Mouse (Mus musculus) layer of hippocampus, adult 9-11 months (tissue): Measurements from ENCODE around the gene Aff3.

Experiments
- DNase-seq: peaks from one replicate; pipeline ENCODE4 v3.0.0; 2022

Gene Aff3

GRCm38 (mm10) chr1:38428708-38429683 is 235.8 kb downstream of the Aff3 start:
- DNase-seq = peak; percentile 79

DNA sequence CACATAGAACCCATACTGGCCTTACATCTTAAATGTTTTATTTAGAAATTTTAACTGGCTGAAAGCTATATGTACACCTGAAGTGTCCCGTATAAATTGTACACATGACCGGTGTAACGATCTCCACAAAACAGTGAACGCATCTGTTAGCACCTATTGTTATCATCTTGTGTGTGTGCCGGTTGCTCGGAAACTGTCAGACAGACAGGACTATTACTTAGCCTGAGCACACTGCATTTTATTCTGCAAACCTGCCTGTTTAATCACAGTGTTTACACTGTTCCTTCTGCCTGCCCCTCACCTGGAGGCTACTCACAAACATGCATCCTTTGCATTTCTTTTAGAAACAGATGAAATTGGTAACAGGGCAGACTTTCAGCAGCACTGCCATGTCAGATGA is 241.8 kb downstream of the Aff3 start:
- no peak for DNase-seq

DNA sequence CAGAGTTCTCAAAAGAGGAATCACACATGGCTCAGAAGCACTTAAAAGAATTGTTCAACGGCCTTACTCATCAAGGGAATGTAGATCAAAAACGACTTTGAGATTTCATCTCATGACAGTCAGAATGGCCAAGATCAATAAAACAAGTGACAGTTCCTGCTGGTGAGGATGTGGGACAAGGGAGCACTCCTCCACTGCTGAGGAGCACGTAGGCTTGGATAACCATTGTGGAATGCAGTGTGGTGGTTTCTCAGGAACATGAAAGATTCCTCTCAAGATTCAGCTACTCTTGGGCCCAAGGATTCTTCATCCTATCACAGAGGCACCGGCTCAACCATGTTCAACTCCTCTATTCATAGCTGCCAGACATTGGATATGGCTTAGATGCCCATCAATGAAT is 245.4 kb downstream of the Aff3 start:
- no peak for DNase-seq

DNA sequence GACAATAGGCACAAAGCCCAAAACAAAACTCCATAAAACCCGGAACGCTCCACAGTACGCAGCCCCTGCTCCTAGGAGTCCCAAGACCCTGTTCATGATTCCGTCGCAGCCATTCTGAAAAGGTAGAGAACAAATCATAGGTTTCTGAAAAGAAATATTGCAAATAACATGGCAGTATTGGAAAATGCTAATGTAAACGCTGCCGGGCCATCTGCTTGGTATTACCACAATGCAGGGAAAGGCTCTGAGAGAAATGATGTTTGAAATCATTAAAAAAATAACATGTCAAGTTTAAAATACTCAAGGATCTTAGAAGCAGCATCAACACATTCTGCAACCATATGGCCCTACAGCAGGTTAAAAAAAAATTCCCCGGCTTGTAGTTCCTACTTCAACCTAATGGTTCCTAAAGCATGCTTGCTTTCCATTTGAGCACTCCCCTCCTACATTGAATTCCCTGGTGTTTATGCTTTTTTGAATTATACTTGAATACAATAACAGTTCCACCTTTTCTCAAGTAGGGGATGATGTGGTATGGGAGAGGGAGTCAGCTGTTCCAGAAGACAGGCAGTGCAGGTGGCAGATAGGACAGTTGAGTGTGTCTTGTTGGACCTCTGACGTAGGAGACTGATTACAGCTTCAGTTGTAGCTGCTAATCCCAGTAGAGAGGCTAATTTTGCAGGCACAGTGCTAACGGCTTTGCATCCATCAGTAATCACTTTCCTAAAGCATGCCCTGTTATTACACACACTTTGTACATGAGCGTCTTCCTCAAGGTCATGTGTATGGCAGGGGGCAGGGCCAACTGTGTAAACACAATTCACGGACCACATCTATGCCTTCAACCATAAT is 246.3 kb downstream of the Aff3 start:
- DNase-seq = peak; percentile 72

- no peak for DNase-seq
Observed at GRCm38 (mm10) chr1:38417196-38417595, 247.6 kb downstream of the Aff3 start.

DNA sequence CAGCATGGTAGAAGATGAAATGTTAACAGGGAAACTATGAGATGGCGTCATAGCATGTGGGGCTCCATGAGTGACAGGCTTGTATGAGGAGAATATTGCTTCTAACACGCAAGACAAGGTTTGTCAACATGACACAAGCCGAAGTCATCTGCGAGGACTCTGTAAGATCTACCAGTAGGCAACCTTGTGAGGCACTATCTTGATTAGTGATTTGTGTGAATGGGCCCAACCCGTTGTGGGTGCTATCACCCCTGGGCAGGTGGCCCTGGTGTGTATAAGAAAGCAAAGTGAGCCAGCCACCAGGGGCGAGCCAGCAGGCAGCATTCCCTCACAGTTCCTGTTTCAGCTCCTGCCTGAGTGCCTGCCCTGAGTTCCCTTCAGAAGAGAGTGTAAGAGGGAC is 249.2 kb downstream of the Aff3 start:
- DNase-seq = no peak

- no peak for DNase-seq
Observed at GRCm38 (mm10) chr1:38411106-38411505, 253.6 kb downstream of the Aff3 start.

- peak; percentile 22 for DNase-seq
Observed at GRCm38 (mm10) chr1:38410457-38410856, 254.3 kb downstream of the Aff3 start.

DNA sequence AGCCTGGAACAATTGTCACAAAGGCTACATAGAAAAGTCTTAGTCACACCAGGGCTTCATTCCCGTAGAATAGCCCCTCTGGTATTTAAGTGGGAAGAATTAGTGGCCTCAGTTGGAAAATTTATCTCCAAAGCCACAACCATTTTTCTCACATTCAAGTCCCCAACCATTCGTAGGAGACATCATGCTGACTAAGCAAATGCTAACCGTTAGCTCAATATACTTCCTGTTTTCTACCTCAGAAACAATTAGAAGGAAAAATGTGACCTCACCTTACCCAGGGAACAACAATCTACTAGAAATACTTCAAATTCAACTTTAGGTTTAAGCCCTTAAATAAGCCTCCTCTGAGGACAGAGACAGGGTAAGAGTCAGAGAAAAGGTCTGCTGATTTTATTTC is 256.5 kb downstream of the Aff3 start:
- DNase-seq = no peak

- no peak for DNase-seq
Observed at GRCm38 (mm10) chr1:38403781-38404180, 261.0 kb downstream of the Aff3 start.

DNA sequence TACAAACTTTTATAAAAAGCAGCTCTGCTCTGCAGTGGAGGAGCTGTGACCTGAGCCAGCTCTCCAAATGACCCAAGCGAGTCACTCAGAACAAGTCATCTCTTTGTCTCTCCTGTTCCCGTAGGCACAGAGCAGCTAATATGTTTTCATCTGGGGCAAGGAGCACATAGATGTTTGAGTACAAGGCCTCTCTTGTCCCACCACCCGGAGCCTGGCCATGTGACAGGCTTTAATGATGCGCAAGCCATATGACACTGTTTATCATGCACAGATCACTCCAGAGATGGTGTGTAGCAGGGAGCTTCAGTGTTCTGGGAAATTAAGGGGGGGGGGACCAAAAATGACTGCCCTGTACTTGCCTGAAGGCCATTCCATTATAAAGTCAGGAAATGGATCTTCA is 262.9 kb downstream of the Aff3 start:
- DNase-seq = no peak

DNA sequence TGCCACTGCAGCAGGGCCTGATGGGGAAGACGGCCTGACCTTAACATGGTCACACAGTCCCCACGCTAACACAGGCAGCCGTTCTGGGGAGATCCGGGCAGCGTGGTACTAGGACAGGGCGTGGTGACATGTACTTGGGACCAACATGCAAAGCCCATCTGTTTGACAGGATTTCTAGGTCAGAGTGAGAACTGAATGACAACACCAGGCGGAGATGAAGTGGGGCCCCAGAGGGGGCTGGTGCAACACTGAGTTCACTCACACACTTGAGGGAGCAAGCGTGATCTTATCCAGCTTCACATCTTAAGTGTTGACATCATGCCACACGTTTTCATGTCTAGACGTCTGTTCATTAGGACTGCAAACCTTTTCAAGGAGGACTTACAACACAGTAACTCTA is 265.5 kb downstream of the Aff3 start:
- DNase-seq = no peak

DNA sequence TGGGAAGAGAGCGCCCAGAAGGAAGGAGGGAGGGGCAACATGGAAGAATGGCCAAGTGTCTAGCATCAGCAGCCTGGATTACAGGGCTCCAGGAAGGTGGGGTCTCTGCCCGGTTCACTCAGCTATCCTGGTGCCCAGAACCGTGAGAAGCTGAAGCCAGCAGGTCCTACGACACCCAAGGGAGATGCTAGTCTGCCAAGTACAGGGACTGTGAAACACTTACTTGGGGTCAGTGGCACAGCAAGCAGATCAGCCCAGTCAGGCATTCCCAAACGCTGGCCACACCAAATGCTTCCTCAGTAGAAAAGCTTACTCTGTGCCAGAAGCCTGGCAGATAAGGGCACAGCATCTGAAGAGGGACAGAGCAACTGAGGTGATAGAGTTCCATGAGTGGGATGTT is 266.2 kb downstream of the Aff3 start:
- no peak for DNase-seq

DNA sequence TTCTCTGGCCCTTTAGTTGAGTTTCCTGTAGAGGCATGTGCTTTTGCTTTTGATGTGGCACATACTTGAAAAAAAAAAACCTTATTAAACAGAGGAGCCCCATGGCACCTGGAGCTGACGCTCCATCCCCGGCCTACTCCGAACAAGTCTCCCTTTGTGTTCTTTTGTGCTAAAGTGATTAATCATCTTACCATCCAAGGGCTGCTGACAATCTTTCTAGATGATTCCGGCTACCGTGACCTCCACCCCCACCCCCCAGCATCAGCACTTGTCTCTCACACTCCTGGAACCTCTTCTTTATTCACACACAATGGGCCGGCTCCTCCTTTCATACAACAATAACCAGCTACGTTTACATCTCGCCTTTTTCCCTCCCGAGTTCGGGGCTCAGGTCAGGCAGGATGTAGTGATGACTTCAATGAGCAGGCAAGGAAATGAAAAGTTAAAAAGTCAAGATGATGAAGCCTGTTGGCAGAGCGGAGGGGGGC is 269.5 kb downstream of the Aff3 start:
- no peak for DNase-seq

- no peak for DNase-seq
Observed at GRCm38 (mm10) chr1:38394493-38394892, 270.3 kb downstream of the Aff3 start.

- DNase-seq = peak; percentile 40
Observed at GRCm38 (mm10) chr1:38393516-38393915, 271.2 kb downstream of the Aff3 start.

- peak; percentile 63 for DNase-seq
Observed at GRCm38 (mm10) chr1:38392928-38393327, 271.8 kb downstream of the Aff3 start.

GRCm38 (mm10) chr1:38390886-38391249 is 273.9 kb downstream of the Aff3 start:
- DNase-seq = no peak

DNA sequence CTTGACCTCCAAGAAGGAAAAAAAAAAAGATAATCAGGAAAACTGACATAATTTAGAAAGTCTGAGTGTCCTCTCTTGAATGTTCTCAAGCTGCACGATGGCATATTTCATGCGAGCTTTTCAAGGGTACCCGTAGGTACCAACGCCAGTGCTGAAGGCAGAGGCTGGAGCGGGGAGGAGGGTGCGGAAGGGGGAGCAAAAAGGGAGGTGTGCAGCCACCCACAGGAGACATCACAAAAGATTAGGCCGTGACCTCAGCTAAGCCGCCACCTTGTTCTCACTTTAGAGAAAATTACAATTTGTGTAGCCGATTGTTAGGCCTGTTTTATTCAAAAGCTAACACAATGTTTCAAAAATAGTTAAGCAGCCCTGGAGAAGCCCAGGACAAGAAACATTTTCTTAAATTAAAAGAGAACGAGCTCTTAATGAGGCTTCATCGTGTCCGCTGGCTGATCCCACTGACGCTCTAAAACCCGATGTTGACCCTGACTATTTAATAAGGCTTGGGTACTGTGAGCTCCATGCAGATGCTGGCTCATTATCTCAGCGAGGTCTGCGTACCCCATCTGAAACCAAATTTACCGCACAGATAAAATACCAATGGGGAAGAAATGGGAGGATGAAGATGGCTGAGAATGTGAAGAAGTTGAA is 274.4 kb downstream of the Aff3 start:
- DNase-seq = no peak

DNA sequence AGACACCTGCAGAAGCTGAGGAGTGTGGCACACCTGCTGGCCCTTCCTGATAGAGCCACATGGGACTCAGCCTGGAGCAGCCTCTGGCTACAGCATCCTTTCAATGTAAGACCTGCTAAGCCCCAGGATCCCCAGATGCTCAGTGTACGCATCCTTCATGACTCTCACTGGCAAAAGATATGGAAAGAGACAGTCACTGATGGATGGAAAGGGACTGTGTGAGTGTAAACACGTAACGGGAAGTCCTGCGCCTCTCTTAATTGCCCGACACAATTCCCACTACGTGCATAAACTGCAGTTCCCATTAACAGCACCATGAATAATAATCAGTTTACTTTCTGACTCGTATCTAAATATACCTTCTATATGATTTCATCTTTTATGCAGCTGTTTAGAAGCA is 275.2 kb downstream of the Aff3 start:
- no peak for DNase-seq

GRCm38 (mm10) chr1:38388466-38388865 is 276.3 kb downstream of the Aff3 start:
- DNase-seq = no peak

- no peak for DNase-seq
Observed at GRCm38 (mm10) chr1:38387438-38387837, 277.3 kb downstream of the Aff3 start.

DNA sequence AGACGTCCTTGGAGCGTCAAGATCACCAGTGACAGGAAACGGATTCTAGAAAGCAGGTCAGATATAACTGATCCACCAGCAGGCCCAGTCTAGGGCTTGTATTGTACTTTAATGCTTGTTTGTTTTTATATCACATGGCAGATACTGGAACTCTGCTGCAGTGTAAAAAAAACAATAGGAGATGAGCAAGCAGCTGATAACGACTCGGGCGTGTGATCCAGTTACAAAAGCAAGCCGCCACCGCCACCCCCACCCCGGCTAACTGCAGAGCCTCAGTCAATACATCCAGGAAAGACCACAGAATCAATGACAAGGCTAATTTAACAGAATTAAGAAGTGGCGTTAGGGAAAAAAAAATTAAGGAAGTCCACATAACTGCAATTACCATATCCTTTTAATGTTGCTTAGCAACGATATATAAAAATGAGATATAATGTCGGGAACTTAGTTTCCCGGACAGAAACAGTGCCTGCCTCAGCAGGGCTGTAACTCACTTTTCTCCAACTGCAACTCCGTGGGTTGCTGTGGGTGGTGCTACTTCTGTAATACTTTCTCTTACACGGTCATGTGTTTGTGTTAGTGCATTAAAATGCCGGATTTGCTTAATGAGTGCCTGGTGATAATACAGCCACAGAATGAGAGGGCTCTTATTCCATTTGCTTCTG is 280.2 kb downstream of the Aff3 start:
- DNase-seq = no peak
